ENCODE assay signal across 15 mouse cellular contexts in the genomic region with DNA sequence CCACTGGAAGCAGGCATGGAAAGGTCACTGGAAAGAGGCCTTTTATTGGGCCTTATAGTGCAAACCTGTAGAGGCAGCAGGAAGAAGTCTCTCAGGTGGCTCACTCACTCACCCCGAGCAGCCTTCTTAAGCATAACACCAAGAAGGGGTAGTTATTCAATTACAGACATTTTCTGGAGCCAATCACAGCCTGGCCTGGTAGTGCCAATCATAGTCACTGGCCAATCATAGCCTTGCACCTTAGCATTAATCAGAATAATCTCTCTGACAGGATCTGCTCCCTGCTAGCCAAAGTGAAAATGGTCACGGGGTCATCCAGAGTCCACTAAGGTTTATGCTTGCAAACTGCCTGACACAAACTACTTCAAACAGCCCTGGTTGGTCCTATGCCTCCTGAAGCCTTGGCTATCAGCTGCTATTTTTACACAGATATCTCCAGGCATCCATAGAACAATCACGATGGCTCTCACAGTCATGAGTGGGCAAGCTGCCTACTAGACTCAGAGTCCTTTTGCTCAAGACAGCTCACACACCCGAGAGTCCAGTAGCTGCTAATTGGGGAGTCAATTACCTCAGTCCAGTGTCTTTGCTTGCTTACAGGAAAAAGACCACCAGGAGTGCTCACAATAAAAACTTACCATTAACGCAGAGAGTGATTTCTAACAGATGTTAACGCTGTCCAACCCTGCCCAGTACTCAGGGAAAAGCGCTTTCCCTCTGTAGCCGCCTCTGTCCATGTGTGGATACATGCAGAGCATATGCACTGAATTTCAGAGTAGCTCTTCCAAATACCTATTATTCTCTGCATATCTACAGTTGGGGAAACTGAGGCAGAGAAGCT.
DNase-seq lines count a peak whose midpoint lies in the region; ATAC-seq and TF ChIP-seq lines count a peak whose summit lies in the region.
"Had no signal": no experiment of that assay in that cellular context is flagged by ENCODE, and none has a peak within 500 bp of the region (broad histone marks: within the 10 kb centered on the region; RNA-seq: fewer than 3 reads in every experiment).

No protein-coding gene starts in this region.

- no peaks in the 10 kb centered on the region; the same call in 1 of the 2 replicates for H3K9me3 ChIP-seq in heart, embryonic 11.5 days (replicated peaks; ENCODE audit: control insufficient read depth, low read length)
- H3K9me3 ChIP-seq in intestine, embryonic 15.5 days: no peaks in the 10 kb centered on the region
- H3K9me3 ChIP-seq: hindbrain, embryonic 13.5 days had no signal

- no peaks in the 10 kb centered on the region for H3K36me3 ChIP-seq in heart, embryonic 11.5 days (ENCODE audit: control insufficient read depth, insufficient read depth, low read length)
- H3K36me3 ChIP-seq in intestine, embryonic 15.5 days: no peaks in the 10 kb centered on the region
- H3K36me3 ChIP-seq in thymus, adult 2 months (ENCODE audit: control insufficient read depth, insufficient read depth, low read length): no peaks in the 10 kb centered on the region
- H3K36me3 ChIP-seq: hindbrain, embryonic 13.5 days had no signal

- ATAC-seq in heart, embryonic 11.5 days (replicated peaks; ENCODE audit: insufficient number of reproducible peaks, low FRiP score, low TSS enrichment): no peak
- peak; percentile 62; the same call in 1 of the 2 replicates for ATAC-seq in intestine, embryonic 15.5 days

- no peak overlapping the region for H3K4me3 ChIP-seq in heart, embryonic 11.5 days (ENCODE audit: low read depth, low read length)
- no peak overlapping the region for H3K4me3 ChIP-seq in intestine, embryonic 15.5 days (replicated peaks)
- H3K4me3 ChIP-seq in thymus, adult 2 months (ENCODE audit: control insufficient read depth, insufficient read depth, low read length): no peak overlapping the region
- H3K4me3 ChIP-seq: erythroblast, embryonic 14.5 days; gastrocnemius, adult 2 months; hindbrain, embryonic 13.5 days; left cerebral cortex, adult 2 months had no signal

- H3K27ac ChIP-seq in heart, embryonic 11.5 days (ENCODE audit: low read depth, low read length): no peak overlapping the region
- no peak overlapping the region for H3K27ac ChIP-seq in intestine, embryonic 15.5 days
- H3K27ac ChIP-seq in thymus, adult 2 months (ENCODE audit: control insufficient read depth, insufficient read depth, low read length): no peak overlapping the region
- H3K27ac ChIP-seq: gastrocnemius, adult 2 months; hindbrain, embryonic 13.5 days; left cerebral cortex, adult 2 months had no signal

- TF ChIP-seq POLR2A in thymus, adult 2 months (IDR thresholded peaks at IDR 0.05; ENCODE audit: control insufficient read depth, extremely low read depth, insufficient read depth, low read length, poor library complexity): no peak

- 59% methylated on average over 8 of the region's 8 CpGs for WGBS in heart, embryonic 11.5 days (ENCODE audit: insufficient replicate concordance)
- WGBS in intestine, embryonic 15.5 days: 42% methylated on average over 8 of the region's 8 CpGs
- 94% methylated on average over 8 of the region's 8 CpGs for WGBS in thymus, adult 2 months

- no peak overlapping the region for H3K9ac ChIP-seq in heart, embryonic 11.5 days (ENCODE audit: low read depth, low read length)
- no peak overlapping the region for H3K9ac ChIP-seq in intestine, embryonic 15.5 days
- H3K9ac ChIP-seq: hindbrain, embryonic 13.5 days had no signal

- peak; percentile 43 to 54 for DNase-seq in heart, adult 18-20 months
- peak; percentile 51 for DNase-seq in adipocyte (ENCODE audit: low spot score)
- DNase-seq in kidney, postnatal 36 days: peak; percentile 18 to 21
- no peak for DNase-seq in adrenal gland, adult 8-10 months
- DNase-seq in lung, postnatal 14 days: no peak
- no peak for DNase-seq in thymus, adult 2 months
- DNase-seq: adrenal gland, postnatal 14 days; cerebellum, adult 8-10 months; gastrocnemius, adult 2 months; thymus, postnatal 36 days had no signal

- no peak for TF ChIP-seq CTCF in thymus, adult 2 months (IDR thresholded peaks at IDR 0.05; ENCODE audit: borderline replicate concordance, control insufficient read depth, extremely low read depth, insufficient read depth, low read length, poor library complexity)

- H3K4me1 ChIP-seq in heart, embryonic 11.5 days (ENCODE audit: control insufficient read depth, insufficient read depth, low read length): peaks cover 14% of the 10 kb centered on the region
- peaks cover 7% of the 10 kb centered on the region; the same call in 1 of the 2 replicates for H3K4me1 ChIP-seq in intestine, embryonic 15.5 days (replicated peaks)
- no peaks in the 10 kb centered on the region for H3K4me1 ChIP-seq in thymus, adult 2 months (replicated peaks; ENCODE audit: control insufficient read depth, insufficient read depth, low read length)

- H3K27me3 ChIP-seq in heart, embryonic 11.5 days (ENCODE audit: control insufficient read depth, insufficient read depth, low read length): peaks cover 81% of the 10 kb centered on the region
- no peaks in the 10 kb centered on the region; the same call in 1 of the 2 replicates for H3K27me3 ChIP-seq in intestine, embryonic 15.5 days (replicated peaks)
- H3K27me3 ChIP-seq in thymus, adult 2 months (ENCODE audit: control insufficient read depth, insufficient read depth, low read length): no peaks in the 10 kb centered on the region

- H3K4me2 ChIP-seq in heart, embryonic 11.5 days: no peak overlapping the region
- no peak overlapping the region for H3K4me2 ChIP-seq in intestine, embryonic 15.5 days (replicated peaks)
- H3K4me2 ChIP-seq: hindbrain, embryonic 13.5 days had no signal

Comparison
In these comparisons a context has a peak if more than half of its experiments do, and no peak if none do; other contexts are left out.
1. DNase-seq: peak in heart, adult 18-20 months (2 of 2), adipocyte (single experiment) and kidney, postnatal 36 days (2 of 2); none in adrenal gland, adult 8-10 months (single experiment), lung, postnatal 14 days (single experiment) and thymus, adult 2 months (single experiment).